Mouse (Mus musculus) embryo, embryonic 11.5 days (tissue): ENCODE data around the gene Hic1.

ENCODE experiments used
- DNase-seq: peaks from one replicate; pipeline ENCODE4 v3.0.0-alpha.2; 2012; ENCODE audit warnings: low read depth, low spot score

Gene Hic1

DNA sequence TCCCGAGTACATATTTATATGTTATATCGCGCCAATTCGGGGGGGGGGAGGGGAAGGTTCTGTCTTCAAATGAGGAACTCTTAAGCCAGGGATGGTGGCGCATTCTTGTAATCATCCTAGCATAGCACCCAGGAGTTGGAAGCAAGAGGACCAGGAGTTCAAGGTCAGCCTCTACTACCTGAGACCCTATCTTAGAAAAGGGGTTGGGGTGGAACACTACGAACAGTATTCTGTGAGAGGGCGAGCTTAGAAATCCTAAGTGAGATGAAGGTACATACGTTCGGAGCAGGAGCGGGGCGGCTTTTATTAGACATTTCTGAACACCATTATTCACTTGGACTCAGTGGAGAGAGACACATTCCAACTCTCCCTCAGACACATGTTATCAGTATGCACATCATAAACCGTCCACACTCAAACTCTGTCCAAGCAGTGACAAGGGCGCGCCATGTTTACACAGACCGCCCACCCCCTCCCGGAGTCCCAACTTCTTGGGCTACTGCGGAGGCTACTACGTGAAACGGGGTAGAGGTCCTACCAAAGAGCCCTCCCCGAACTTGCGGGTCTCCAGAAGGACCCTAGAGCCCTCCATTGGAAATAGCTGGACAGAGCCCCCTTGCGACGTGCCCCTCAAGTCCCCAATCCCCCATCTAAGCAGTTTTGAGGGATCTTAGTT is at the start of gene Hic1:
Gene Hic1, minus strand, starts transcription at position 115 of the 676 bp plus-strand sequence.
- no peak for DNase-seq

DNA sequence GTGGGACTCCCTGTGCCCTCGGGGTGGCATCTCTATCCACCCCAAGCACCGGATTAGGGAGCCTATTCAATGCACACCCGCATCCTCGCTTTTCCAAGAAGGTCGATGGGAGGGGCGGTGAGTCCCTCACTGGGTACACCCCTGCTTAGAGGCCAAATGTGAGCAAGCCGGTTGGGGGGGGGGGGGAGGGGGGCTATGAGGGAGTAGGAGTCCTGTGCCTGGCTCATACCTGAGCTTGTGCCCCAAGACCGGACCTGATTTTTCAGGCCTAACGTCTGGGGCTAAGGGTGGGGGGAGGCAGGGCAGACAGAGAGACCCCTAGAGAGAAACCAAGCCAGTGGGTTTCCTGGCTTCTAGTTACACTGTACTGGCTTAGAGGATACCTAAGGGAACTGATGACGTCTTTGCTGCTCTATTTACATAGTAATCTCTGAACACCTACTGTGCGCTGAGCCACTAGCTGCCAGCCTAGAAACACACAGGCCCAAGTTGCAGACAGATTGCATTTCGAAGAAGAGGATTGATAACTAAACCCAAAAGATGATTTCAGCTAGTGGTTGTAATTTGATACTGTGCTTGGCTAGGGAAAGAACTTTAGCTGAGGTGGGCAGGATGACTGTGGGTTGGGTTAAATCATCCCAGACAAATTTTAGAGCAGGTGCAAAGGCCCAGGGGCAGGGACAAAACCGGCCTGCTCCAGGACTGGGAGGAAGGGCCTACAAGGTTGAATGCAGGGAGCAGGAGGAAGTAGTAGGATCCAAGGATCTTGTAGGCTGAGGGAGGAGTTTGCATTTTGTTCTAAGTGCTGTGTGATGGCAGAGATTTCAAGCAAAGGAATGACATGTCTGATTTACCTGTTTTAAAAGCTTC is 45.0 kb upstream of the Hic1 start:
- DNase-seq: no peak

DNA sequence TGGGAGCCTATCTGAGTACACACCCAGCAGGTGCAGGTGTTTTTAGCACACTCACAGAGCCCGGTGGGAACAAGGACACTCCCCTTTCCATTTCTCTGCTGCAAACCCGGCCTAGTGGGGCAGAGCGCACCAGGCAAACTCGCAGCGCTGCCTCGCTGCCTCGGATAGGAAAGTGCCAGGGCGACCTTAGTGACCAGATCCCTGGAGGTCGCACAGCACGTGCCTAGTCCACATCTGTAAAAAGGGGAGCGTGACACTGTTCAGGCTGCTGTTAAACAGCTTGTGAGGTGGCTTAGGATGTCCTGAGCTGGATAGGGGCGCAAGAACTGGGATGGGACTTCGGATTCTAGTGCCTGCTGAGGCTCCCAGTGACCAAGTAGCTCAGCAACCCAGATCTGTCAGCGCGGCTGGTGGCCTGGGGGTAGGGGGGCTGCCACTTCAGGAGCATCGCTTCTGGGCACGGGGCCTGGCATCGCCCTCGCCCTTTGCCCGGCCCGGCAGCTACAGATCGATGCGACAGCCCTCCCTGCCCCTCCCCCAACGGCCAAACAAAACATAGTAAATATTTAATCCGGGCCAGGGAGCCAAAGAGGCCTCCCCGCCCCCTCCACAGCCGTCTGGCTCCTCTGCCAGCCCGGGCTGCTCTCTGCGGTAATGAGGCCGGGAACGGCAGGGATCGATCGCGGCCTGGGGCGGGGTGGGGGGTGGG is 44.2 kb upstream of the Hic1 start:
- no peak for DNase-seq

GRCm38 (mm10) chr11:75212876-75213275 is 43.6 kb upstream of the Hic1 start:
- DNase-seq: no peak

- DNase-seq: no peak
These were observed 42.8 kb upstream of the Hic1 start for GRCm38 (mm10) chr11:75212031-75212667.

DNA sequence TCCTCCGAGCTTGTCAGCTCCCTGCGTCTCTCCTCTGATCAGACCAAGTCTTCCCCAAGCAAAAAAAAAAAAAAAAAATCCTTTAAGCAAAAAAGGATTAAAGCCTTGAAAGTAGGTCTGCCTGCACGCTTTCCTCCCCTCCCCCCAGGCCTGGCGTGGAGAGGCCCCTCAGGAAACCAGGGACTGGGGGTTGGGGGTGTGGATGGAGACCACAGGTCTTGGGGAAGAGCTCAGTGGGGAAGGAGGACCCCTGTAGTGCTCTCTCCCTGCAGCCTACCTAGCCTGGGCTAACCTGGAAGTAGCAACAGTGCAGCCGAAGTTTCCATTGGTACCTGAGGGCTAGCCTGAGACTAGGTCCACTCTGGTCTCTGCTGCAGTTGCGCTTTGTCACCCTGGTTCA is 41.4 kb upstream of the Hic1 start:
- no peak for DNase-seq

GRCm38 (mm10) chr11:75210093-75210492 is 40.8 kb upstream of the Hic1 start:
- DNase-seq: no peak

DNA sequence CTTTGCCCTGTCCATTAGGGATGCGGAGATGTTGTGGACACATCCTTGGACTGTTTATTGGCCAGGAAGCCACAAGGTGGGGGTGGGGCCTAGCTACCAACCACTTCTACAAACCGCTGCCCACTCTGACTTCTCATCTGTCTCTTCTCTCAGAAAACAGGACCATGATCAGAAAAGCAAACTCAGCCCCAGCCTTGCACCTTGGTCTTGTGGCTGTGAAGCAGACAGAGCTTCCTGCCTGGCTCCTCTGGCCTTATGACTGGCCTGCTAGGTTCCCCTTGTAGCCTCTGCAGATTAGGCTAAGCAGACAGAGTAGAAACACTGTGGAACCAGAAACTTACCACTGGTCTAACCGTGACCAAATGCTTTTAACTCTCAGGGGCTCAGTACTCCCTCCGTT is 40.0 kb upstream of the Hic1 start:
- DNase-seq: no peak

GRCm38 (mm10) chr11:75206347-75206746 is 37.0 kb upstream of the Hic1 start:
- no peak for DNase-seq

DNA sequence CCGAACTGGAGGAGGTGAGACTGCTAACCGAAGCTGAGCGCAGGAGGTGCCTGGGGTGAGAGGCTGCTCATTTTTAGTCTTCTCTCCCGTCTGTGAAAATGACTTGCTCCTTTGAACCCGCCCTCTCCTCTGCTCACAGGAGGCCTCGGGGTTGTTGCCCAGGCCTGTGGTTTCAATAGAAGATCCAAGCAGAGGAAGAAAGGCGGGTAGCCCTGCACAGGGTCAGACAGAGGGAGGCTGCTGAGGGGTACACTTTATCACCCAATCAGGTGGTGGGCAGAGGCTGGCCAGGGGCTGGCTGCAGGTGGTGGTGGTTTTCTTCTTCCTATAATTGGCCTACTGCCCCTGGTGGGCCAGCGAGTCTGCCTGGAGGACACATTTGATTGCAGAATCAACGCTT is 35.2 kb upstream of the Hic1 start:
- DNase-seq: no peak

DNA sequence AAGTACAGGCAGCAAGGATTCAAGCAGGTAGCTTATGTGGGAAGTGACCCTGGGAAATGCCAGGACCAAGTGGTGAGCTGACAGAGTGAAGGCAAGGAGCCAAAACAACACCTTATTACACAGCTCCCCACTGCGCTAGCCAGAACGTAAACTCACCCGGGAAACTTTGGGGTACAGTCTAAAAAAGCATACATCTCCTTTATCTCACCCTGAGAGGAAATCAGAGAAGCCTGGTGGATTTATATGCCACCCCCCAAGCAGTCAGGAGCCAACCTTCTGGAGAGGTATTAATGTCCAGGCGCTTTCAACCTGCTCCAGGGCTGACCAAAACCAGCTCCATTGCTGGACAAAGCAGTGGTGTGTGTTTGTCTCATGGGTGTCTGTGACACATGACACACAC is 34.6 kb upstream of the Hic1 start:
- DNase-seq: no peak

- DNase-seq: no peak
These were observed 32.4 kb upstream of the Hic1 start for GRCm38 (mm10) chr11:75201721-75202120.

- no peak for DNase-seq
These were observed 31.6 kb upstream of the Hic1 start for GRCm38 (mm10) chr11:75200935-75201334.

DNA sequence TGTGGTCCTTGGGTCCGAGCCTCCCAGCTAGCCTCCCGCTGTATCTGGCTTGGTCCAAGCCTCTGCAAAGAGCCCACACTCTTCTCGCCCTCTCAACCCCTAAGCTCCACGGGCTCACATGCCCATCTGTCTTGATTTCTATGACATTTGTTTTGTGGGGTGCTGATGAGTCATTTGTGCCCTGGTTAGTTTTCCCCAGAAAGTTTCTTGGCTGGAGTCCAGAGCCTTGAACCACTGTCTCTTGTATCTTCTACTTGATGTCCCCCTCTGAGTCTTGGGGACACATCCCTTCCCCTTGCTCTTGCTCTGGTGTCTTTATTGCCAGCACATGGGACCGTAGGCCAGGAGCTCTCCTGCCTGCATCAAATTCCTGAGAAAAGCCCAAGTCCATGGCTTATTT is 30.6 kb upstream of the Hic1 start:
- no peak for DNase-seq

- DNase-seq: no peak
These were observed 29.5 kb upstream of the Hic1 start for GRCm38 (mm10) chr11:75198792-75199191.

GRCm38 (mm10) chr11:75197956-75198355 is 28.6 kb upstream of the Hic1 start:
- no peak for DNase-seq

GRCm38 (mm10) chr11:75196131-75196530 is 26.8 kb upstream of the Hic1 start:
- DNase-seq: no peak

GRCm38 (mm10) chr11:75194850-75195461 is 25.6 kb upstream of the Hic1 start:
- no peak for DNase-seq

DNA sequence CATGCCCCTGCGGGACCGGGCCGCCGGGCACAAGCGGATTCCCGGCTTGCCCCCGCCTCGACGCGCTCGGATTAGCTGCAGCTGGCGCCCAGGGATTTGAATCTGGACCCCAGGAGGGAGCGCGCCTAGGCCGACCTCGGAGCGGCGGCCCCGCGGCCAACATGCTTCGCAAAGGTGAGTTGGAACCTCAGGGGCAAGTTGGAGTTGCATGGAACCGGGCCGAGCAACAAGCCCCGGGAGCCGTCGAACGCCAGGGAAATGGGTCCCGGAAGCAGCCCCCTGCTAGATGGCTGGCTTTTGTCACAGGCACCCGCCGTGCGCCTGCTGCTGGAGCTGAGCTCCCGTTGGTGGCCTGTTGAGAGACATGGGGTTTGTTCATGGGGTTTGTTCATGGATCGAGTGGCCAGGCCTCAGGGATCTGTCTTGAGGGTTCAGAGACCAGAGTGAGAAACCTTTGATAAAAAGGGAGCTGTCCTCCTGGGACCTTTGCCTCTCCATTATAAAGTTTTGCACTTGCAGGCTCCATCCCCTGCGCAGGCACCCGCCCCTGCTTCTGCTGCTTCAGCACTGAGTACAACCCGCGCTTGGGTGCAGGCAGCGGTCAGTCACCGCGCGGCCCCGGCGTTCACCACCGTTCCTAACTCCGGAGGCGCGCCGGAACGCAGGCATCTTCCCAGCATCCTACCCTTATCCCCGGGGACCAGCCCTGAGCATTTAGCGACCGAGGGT is 25.0 kb upstream of the Hic1 start:
- no peak for DNase-seq

DNA sequence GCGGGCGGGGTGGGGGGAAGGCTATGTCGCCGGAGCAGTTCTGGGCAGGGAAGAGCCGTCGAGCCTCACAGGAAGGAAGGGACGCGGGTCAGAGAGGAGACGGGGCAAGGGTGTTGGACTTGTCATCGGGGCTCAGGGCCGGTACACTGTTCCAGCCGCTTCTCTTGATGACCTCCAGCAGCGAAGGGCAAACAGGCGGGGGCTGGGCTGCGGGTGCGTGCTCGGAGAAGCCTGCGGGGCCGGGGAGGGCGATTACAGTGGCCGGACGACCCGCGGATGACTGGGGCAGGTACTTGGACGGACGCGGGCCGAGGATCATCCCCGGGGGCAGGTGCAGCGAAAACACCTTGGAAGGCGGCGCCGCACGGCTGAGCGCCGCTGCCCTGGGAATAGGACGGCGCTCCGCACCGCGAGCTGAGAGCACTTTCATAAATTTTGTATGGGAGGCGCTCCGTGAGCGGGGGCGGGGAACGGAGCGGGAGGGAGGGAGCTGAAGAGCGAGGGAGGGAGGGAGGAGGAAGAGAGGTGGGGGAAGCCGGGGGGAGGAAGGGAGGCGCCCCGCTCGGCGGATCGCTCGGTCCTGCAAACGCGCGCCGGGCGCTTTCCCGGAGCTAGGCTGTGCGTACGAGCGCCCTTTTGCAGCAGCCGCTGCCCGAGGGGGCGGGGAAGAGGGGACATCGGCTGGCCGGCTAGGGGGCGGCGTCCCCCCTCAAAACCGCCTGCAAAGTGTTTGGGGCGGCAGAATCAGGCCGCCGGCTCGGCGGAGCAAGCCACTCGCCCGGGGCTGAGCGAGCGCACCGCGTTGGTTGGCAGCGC is 24.1 kb upstream of the Hic1 start, which contains the start of gene Rtn4rl1:
Gene Rtn4rl1, plus strand, starts transcription at position 528 of the 816 bp plus-strand sequence.
- DNase-seq: no peak
